Mouse (Mus musculus) stomach, embryonic 16.5 days (tissue): Measurements from ENCODE around the gene Asb15. TPM values are rescaled to one million over a fixed set of nuclear protein-coding genes. Genes with fewer than 3 reads are reported as not detected.

Source experiments
- ATAC-seq: fragments of 200-750 bp; cut with Nextera tagmentation; 2 replicates; pipeline ENCODE4 v1.8.0; 2017; ENCODE audit warnings: moderate number of reproducible peaks, moderate TSS enrichment; ENCODE audit not compliant: insufficient read depth, low FRiP score
- H3K27ac ChIP-seq: fragments of 300-500 bp; sonication (generic); 2 replicates; pipeline ENCODE4 v1.5.1; 2014; ENCODE audit warnings: low read length
- H3K27me3 ChIP-seq: fragments of 300-500 bp; sonication (generic); 2 replicates; pipeline ENCODE4 v1.6.1; 2014; ENCODE audit warnings: low read length, control low read depth, mixed read lengths; ENCODE audit not compliant: control insufficient read depth, insufficient read depth
- H3K36me3 ChIP-seq: fragments of 300-500 bp; sonication (generic); 2 replicates; pipeline ENCODE4 v1.6.1; 2014; ENCODE audit warnings: low read length; ENCODE audit not compliant: control insufficient read depth, insufficient read depth
- H3K4me1 ChIP-seq: fragments of 300-500 bp; sonication (generic); 2 replicates; pipeline ENCODE4 v1.6.1; 2014; ENCODE audit warnings: low read length, control low read depth, mixed read lengths; ENCODE audit not compliant: control insufficient read depth, insufficient read depth
- H3K4me2 ChIP-seq: fragments of 300-500 bp; sonication (generic); 2 replicates; pipeline ENCODE4 v1.6.1; 2014; ENCODE audit warnings: low read depth, low read length, mixed read lengths
- H3K4me3 ChIP-seq: fragments of 300-500 bp; sonication (generic); replicated peaks from 2 replicates; pipeline ENCODE4 v1.5.1; 2014; ENCODE audit warnings: mild to moderate bottlenecking, low read length
- H3K9ac ChIP-seq: fragments of 300-500 bp; sonication (generic); 2 replicates; pipeline ENCODE4 v1.6.1; 2014; ENCODE audit warnings: low read length
- H3K9me3 ChIP-seq: fragments of 300-500 bp; sonication (generic); replicated peaks from 2 replicates; pipeline ENCODE4 v1.6.1; 2016; ENCODE audit warnings: low read length, control low read depth; ENCODE audit not compliant: control insufficient read depth
- WGBS: fragments of 180-500 bp; shearing (Covaris S2); extraction: QIAGEN DNeasy Blood & Tissue Kit; methylation state at CpG from one replicate; pipeline ENCODE4 v1.1.7; 2014; 5-methylcytosine and 5-hydroxymethylcytosine counted together
- polyA plus RNA-seq: library from polyadenylated mRNA; unstranded; fragments of >200 nt; fragmentation: Nextera tagmentation; extraction: Ambion mirVana; gene quantifications from 2 replicates; pipeline ENCODE4 v1.2.1, GENCODE M21; 2015

Asb15 gene
- polyA plus RNA-seq, 1 experiment from 2014 or later = 0.10 TPM

- no peaks in the 10 kb centered on the region for H3K9me3 ChIP-seq
Measured at GRCm38 (mm10) chr6:24608682-24609081, 80.7 kb downstream of the Asb15 start.

DNA sequence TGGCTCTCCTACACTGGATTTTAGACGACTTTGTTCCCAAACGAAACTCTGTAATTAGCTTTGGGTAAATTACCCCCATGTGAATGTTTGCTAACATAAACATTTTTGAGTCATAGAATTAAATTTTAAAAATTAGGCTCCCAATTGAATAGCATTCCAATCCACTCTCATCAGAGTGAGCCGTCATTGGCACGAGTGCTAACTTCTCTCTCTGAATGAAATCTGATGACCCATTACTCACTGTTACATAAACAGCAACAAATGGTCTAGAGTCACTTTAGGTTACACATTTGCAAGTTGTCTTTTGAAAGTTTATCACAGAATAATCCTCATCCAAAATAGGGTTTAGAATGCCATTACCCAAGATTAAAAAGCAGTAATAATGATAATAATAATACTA is 81.6 kb downstream of the Asb15 start:
- Histone ChIP-seq H3K4me3 (no peak overlapping the region), H3K4me2 (no peak overlapping the region), H3K9me3 (no peaks in the 10 kb centered on the region), H3K27me3 (no peaks in the 10 kb centered on the region), H3K27ac (no peak overlapping the region), H3K36me3 (peaks cover 8% of the 10 kb centered on the region; the same call in 1 of the 2 replicates), H3K4me1 (no peaks in the 10 kb centered on the region), H3K9ac (no peak overlapping the region)
- WGBS = 51% methylated on average over 4 of the region's 4 CpGs
- no peak for ATAC-seq

More at GRCm38 (mm10) chr6:24608682-24609081, 80.7 kb downstream of the Asb15 start:
- H3K4me1 ChIP-seq = no peaks in the 10 kb centered on the region
- H3K27me3 ChIP-seq = no peaks in the 10 kb centered on the region
- no peak overlapping the region for H3K4me2 ChIP-seq
- H3K27ac ChIP-seq = no peak overlapping the region
- H3K4me3 ChIP-seq = no peak overlapping the region
- H3K36me3 ChIP-seq = 0 out of 2 replicates have a peak, but pooled peaks cover 5% of the 10 kb centered on the region
- ATAC-seq = no peak
- 90% methylated on average over 3 of the region's 3 CpGs for WGBS
- no peak overlapping the region for H3K9ac ChIP-seq

GRCm38 (mm10) chr6:24610358-24610757 is 82.4 kb downstream of the Asb15 start:
- Histone ChIP-seq H3K4me1 (no peaks in the 10 kb centered on the region), H3K4me2 (no peak overlapping the region), H3K27ac (no peak overlapping the region), H3K4me3 (no peak overlapping the region), H3K36me3 (peaks cover 9% of the 10 kb centered on the region; the same call in 1 of the 2 replicates), H3K9ac (no peak overlapping the region), H3K9me3 (no peaks in the 10 kb centered on the region), H3K27me3 (no peaks in the 10 kb centered on the region)
- 84% methylated on average over 4 of the region's 4 CpGs for WGBS
- ATAC-seq = no peak

GRCm38 (mm10) chr6:24612074-24612755 is 84.3 kb downstream of the Asb15 start:
- Histone ChIP-seq H3K36me3 (peaks cover 11% of the 10 kb centered on the region; the same call in 1 of the 2 replicates), H3K27me3 (no peaks in the 10 kb centered on the region), H3K27ac (no peak overlapping the region), H3K4me2 (no peak overlapping the region), H3K4me3 (no peak overlapping the region), H3K9me3 (no peaks in the 10 kb centered on the region), H3K9ac (no peak overlapping the region), H3K4me1 (no peaks in the 10 kb centered on the region)
- 83% methylated on average over 7 of the region's 7 CpGs for whole genome bisulfite sequencing
- no peak for ATAC-seq

DNA sequence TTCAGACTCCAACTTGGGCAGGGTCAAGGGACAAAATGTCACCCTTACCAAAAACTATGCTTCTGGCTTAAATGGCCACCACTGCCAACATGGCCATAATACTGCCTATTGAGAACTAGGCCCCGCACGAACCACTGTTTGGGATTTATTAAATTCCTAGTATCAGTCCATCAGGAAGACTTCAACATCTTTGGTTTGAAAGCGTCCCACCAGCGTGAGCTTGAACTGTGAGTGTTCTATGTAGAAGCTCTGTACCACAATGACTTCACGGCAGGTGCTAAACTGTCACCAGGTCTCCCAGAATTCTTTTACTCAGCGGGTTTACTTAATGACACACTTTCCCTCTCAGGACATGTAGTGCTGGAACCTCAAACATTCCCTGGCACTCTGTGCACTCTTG is 85.4 kb downstream of the Asb15 start:
- Histone ChIP-seq H3K4me3 (no peak overlapping the region), H3K4me1 (no peaks in the 10 kb centered on the region), H3K4me2 (no peak overlapping the region), H3K36me3 (peaks cover 15% of the 10 kb centered on the region; the same call in 1 of the 2 replicates), H3K27ac (no peak overlapping the region), H3K9ac (no peak overlapping the region), H3K27me3 (no peaks in the 10 kb centered on the region), H3K9me3 (no peaks in the 10 kb centered on the region)
- ATAC-seq = no peak
- 96% methylated on average over 6 of the region's 6 CpGs for WGBS

GRCm38 (mm10) chr6:24613918-24614317 is 86.0 kb downstream of the Asb15 start:
- no peak overlapping the region for H3K27ac ChIP-seq
- H3K4me3 ChIP-seq = no peak overlapping the region
- ATAC-seq = no peak
- H3K9me3 ChIP-seq = no peaks in the 10 kb centered on the region
- no peak overlapping the region for H3K9ac ChIP-seq
- H3K36me3 ChIP-seq = peaks cover 15% of the 10 kb centered on the region; the same call in 1 of the 2 replicates
- WGBS = 83% methylated on average over 4 of the region's 4 CpGs
- H3K27me3 ChIP-seq = no peaks in the 10 kb centered on the region
- no peaks in the 10 kb centered on the region for H3K4me1 ChIP-seq
- H3K4me2 ChIP-seq = no peak overlapping the region

DNA sequence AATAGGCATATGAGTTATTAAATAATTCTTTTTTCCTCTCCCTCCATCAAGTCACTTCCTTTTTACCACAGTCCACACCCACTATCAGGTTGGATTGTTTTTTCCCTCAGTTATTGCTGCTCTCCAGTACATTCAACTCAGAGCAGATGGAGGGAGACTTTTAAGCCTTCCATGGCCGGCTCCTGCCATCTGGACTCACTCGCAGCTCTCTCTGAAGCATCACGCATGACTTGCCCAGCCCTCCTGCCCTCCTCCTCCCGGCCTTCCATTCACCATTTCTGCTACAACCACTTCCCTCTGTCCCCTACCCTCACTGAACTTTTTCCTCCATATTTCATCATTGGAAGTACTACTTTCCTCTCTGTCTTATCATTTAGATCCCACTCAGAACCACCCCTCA is 88.8 kb downstream of the Asb15 start:
- no peaks in the 10 kb centered on the region for H3K9me3 ChIP-seq
- no peaks in the 10 kb centered on the region for H3K4me1 ChIP-seq
- WGBS = 86% methylated on average over 4 of the region's 4 CpGs
- H3K27me3 ChIP-seq = no peaks in the 10 kb centered on the region
- H3K9ac ChIP-seq = no peak overlapping the region
- no peak overlapping the region for H3K27ac ChIP-seq
- no peak overlapping the region for H3K4me3 ChIP-seq
- H3K4me2 ChIP-seq = no peak overlapping the region
- no peak for ATAC-seq
- peaks cover 15% of the 10 kb centered on the region; the same call in 1 of the 2 replicates for H3K36me3 ChIP-seq

DNA sequence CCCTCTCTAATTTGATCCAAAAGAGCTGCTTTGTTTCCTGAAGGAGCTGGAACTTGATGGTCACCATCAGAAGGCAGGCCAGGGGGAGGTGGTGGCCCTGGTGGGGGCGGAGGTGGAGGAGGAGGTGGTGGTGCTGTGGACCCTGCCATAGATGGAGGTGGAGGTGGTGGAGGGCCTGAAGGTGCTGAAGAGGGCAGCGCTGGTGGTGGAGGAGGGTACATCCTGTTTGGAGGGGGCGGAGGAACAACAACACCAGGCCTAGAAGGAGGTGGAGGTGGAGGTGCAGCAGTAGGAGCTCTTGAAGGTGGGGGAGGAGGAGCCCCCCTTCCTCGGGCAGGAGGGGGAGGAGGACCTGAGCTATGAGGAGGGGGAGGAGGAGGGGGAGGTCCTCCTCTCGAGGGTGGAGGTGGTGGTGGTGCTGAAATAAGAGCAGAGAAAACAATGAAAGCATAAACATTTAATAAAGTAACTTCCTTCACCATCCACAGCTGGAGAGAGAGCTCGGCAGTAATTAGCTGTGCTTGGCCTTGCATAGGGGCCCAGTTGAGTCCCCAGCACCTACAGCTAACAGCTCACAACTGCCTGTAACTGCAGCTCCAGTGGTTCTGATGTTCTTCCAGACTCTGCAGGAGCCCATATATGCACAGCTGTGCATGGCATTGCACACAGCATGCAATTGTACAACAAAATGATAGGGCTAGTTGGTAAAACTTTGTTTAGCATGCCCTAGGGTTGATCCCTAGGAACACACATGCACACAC is 91.5 kb downstream of the Asb15 start:
- 64% methylated on average over 6 of the region's 6 CpGs for WGBS
- Histone ChIP-seq H3K4me3 (no peak overlapping the region), H3K4me1 (no peaks in the 10 kb centered on the region), H3K27me3 (no peaks in the 10 kb centered on the region), H3K4me2 (no peak overlapping the region), H3K36me3 (0 out of 2 replicates have a peak, but pooled peaks cover 7% of the 10 kb centered on the region), H3K27ac (no peak overlapping the region), H3K9me3 (no peaks in the 10 kb centered on the region), H3K9ac (no peak overlapping the region)
- ATAC-seq = no peak

DNA sequence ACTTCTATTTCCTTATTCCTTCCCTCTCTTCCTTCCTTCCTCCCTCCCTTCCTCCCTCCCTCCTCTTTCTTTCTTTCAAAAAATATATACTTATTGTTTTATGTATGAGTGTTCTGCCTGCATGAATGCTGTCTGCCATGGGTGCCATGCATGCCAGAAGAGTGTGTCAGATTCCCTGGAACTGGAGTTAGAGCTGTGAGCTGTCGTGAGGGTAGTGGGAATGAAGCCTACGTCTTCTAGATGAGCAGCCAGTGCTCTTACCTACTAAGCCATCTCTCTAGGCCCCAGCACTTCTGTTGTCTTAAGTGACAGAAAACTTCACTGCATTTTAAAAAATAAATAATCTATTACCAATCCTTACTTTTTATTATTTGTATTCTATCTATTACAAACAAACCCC is 93.0 kb downstream of the Asb15 start:
- H3K27ac ChIP-seq = no peak overlapping the region

More for the DNA sequence above, 93.0 kb downstream of the Asb15 start:
- ATAC-seq = no peak
- no peaks in the 10 kb centered on the region for H3K27me3 ChIP-seq
- H3K36me3 ChIP-seq = 0 out of 2 replicates have a peak, but pooled peaks cover 4% of the 10 kb centered on the region
- no peaks in the 10 kb centered on the region for H3K9me3 ChIP-seq
- H3K4me1 ChIP-seq = no peaks in the 10 kb centered on the region
- 79% methylated on average over 2 of the region's 2 CpGs for WGBS
- H3K4me3 ChIP-seq = no peak overlapping the region
- H3K4me2 ChIP-seq = no peak overlapping the region
- H3K9ac ChIP-seq = no peak overlapping the region
